Mouse (Mus musculus): Measurements from ENCODE around the gene Gm34653. TPM values are rescaled to one million over a fixed set of nuclear protein-coding genes. Genes with fewer than 3 reads are reported as not detected.
"Not testable (repeated sequence)": the region's sequence is repeated elsewhere in the genome, so short reads cannot be mapped to it uniquely, and the experiment has no call there.

Gm34653 gene
- total RNA-seq, 1 experiment from 2014 or later, result not detected

DNA sequence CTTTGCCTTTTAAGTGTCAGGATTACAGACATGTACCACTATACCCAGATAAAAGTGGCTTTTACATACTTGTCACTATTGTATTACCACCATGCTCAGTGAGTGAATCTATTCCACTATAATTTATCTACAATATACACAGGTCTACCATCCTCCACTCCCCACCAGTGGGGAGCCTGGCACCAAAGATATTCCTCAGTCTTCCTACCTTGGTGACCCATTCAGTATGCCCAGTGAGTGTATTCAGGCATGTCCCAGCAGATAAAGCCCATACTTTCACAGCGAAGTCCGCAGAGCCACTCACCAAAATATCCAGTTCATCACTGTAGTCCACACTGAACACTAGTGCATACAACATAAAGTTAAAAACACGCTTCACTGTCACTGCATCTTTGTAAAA is 22.0 kb upstream of the Gm34653 start:
- no peak for ATAC-seq (replicated peaks; ENCODE audit: insufficient number of reproducible peaks, low FRiP score, low TSS enrichment, poor library complexity, severe bottlenecking)

DNA sequence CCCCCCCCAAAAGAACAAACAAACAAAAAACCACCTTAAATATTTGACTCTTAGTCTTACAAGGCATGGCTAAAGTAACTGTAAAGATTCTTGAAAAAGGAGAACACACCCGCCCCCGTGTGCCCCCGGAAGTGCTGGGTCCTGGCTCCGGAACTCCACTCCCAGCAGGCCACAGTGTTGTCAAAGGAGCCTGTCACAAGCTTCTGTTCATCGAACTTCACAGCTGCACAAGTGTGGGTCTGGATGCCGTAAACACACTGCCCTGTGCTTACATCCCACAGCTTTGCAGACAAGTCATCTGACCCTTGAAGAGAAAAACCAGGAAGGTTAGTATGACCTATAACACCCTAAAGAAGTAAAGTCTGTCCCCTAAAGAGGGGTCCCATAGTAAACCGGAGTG is 20.1 kb upstream of the Gm34653 start:
- no peak for ATAC-seq (replicated peaks; ENCODE audit: insufficient number of reproducible peaks, low FRiP score, low TSS enrichment, poor library complexity, severe bottlenecking)

DNA sequence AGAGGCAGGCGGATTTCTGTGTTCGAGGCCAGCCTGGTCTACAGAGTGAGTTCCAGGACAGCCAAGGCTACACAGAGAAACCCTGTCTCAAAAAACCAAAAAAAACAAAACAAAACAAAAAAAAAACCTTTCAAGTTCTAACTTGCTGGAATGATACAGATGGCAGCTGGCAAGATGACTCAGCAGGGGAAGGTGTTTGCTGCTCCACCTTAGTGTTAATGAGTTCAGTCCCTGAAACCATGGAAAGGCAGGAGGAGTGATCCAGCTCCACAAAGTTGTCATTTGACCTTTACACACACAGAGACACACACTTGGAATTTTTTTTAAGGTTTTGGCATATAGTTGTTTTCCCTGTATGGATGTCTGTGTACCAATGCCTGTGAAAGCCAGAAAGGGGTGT is 16.9 kb upstream of the Gm34653 start:
- not testable (repeated sequence) for ATAC-seq (replicated peaks; ENCODE audit: insufficient number of reproducible peaks, low FRiP score, low TSS enrichment, poor library complexity, severe bottlenecking)

DNA sequence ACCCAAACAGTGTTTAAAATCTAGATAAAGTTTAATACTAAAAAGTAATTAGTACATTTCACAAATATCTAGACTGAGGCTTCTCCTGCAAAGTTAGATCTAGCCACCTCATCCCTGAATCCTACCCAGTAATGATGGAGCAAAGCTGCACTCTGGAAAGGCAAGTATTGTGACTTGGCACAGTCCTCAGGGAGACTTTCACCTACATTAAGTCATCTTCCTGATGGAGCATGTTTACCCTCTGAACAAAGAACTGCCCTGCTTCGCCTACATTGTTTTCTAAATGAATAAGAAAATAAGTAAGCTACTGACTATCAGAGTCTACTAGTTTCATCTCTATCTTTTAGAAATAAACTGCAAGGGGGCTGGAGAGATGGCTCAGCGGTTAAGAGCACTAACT is 14.3 kb upstream of the Gm34653 start:
- no peak for ATAC-seq (replicated peaks; ENCODE audit: insufficient number of reproducible peaks, low FRiP score, low TSS enrichment, poor library complexity, severe bottlenecking)

DNA sequence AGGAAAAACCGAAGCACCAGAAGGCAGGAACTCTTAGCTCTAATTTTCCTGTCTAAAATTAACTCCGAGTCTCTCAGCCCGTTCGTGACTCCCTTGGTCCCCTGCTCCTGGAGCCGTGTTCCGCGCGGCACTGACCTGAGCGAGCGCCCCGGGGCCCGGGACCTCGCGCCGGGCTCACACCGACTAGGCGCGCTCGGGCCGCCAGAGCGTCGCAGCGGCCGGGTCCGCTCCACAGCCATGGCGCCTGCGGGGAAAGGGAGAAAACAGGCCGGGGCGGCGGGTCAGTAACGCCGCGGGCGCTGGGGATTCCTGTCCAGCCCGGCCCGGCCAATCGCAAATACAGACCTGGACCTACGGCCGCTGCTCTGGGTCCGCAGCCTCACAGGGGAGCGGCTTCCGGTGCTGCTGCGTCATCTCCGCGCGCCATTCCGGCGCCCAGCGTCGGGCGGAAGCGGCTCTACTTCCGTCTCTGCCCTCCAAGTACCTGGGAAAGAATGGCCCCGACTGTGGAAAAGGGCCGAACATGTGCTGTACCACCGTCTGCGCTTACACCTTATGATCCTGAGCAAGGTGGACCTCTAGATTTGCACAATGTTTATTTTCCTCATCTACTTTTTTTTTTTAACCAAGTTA is 6.9 kb upstream of the Gm34653 start, which contains the start of gene Fbxw2:
Fbxw2 (minus strand) TSS at position 485 of the 633 bp plus-strand sequence.
- ATAC-seq (replicated peaks; ENCODE audit: insufficient number of reproducible peaks, low FRiP score, low TSS enrichment, poor library complexity, severe bottlenecking), result peak; percentile 92

DNA sequence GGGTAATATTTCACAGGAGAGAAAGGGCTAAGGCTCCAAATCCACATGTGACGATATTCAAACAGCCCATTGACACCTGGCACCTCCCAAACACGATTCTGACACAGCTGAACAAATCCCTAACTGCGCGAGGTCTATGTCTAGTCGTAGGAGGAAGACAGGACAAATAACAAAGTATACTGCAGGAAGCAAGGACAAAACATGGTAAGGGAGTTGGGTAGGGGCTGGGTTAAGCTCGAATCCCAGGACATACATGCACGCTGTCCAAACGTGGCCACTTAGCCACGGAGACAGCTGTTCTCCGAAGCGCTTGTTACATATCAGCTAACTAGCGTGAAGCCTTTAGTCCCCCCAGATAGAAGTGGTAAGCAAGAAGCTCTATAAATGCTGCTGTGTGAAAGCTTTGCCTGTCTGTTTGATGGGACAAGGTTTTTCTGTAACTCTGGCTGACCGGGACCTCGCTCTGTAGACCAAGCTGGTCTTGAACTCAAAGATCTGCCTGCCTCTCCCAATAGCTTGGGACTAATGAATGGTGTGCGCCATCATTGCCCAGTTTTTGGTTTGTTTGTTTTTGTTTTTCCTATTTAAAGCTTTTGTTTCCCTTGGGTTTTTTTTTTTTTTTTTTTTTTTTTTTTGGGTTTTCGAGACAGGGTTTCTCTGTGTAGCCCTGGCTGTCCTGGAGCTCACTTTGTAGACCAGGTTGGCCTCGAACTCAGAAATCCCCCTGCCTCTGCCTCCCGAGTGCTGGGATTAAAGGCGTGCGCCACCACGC is 6.2 kb upstream of the Gm34653 start:
- ATAC-seq (replicated peaks; ENCODE audit: insufficient number of reproducible peaks, low FRiP score, low TSS enrichment, poor library complexity, severe bottlenecking), result 0 out of 2 replicates have a peak, but pooled peaks have one; percentile 19

DNA sequence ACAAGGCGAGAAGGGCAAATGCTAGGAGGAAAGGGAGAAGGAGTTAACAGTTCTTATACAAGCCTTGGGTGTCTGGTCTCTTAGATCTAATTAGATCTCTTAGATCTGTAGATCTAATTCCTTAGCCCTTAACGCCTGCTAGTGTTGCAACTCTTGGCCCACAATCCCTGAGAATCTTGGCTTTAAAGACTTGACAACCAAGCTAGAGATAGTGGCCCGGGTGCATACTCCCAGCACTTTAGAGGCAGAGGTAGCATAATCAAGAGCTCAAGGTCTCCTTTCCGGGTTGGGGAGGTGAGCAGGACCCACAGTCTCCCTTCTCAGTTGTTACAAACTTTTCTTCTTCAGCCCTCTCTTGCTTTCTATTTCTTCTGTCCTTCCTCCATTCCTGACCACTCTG is 5.2 kb upstream of the Gm34653 start:
- no peak for ATAC-seq (replicated peaks; ENCODE audit: insufficient number of reproducible peaks, low FRiP score, low TSS enrichment, poor library complexity, severe bottlenecking)

DNA sequence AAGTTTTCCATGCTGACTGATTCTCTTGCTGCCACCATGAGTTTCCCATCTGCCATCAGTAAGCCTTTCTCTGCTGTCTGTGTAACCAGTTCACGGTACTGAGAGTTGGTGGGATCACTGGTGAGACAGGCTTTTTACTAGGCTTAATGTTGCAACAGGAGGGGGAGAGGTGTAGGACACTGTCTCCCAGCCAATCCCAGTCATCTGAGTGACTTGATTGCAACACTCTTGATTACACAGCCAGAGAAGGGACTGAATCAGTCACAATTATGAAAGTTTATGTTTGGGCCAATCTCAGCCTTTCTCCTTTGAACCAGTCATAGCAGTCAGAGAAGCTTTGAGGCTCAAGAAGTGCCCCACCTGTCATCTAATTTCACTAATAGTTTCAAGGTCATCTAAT is 4.8 kb upstream of the Gm34653 start:
- ATAC-seq (replicated peaks; ENCODE audit: insufficient number of reproducible peaks, low FRiP score, low TSS enrichment, poor library complexity, severe bottlenecking), result no peak

DNA sequence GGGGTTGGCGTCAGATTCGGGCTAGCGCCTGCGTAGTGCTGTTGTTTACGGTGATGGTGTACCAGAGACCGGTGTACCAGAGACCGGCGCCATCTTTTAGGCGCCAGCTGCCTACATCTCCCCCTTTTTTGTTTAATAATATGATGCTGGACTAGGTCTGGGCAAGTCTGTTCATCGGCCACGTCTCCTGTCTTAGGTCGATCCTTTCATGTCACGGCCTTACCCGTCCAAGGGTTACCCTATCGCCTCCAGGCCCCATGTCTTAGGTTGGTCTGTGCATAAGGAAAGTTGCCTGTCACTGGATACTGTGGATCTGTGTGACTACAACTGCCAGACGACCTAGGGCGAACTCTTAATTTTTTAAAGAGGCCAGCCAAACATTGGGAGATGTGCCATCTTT is 2.7 kb upstream of the Gm34653 start:
- not testable (repeated sequence) for ATAC-seq (replicated peaks; ENCODE audit: insufficient number of reproducible peaks, low FRiP score, low TSS enrichment, poor library complexity, severe bottlenecking)

DNA sequence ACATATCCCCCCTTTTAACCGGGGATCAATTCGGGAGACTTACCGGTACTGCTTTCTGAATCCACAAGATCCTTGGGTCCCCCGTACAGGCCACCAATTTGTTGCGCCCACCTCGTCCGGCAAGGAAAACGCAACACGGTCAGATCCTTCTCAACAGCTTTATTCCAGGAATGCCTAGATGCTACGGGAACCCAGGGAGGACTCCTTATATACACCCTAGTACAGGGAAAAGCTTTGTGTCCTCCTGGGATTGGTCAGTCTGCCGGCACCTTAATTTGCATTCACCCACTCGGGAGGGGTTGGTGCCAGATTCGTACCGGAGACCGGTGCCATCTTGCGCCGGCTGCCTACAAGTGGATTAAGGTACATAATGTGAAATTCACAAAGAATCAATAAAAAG is 817 bp downstream of the Gm34653 start:
- no peak for ATAC-seq (replicated peaks; ENCODE audit: insufficient number of reproducible peaks, low FRiP score, low TSS enrichment, poor library complexity, severe bottlenecking)

DNA sequence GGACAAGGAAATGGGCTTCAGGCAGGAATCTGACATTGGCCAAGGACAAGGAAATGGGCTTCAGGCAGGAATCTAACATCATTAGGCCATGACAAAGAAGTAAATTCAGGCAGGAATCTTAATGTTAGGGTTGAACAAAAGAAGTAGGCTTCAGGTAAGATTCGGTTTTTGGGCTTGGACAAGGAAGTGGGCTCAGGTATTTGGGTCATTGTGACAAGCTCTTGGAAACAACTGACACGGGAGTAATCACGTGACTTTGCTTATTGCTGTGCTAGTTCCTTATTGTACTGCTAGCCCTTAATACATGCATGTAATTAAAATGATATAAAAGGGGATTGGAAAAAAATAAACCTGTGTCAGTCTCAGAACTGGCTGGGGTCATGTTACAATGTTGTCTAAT is 2.9 kb downstream of the Gm34653 start:
- ATAC-seq (replicated peaks; ENCODE audit: insufficient number of reproducible peaks, low FRiP score, low TSS enrichment, poor library complexity, severe bottlenecking), result no peak

DNA sequence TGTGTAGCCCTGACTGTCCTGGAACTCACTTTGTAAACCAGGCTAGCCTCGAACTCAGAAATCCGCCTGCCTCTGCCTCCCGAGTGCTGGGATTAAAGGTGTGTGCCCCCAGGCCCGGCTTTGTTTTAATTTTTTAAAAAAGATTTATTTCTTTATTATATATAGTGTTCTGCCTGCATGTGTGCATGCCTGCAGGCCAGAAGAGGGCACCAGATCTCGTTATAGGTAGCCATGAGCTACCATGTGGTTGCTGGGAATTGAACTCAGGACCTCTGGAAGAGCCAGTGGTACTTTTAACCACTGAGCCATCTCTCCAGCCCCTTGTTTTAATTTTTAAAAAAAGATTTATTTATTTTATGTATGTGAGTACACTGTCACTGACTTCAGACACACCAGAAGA is 7.3 kb downstream of the Gm34653 start:
- ATAC-seq (replicated peaks; ENCODE audit: insufficient number of reproducible peaks, low FRiP score, low TSS enrichment, poor library complexity, severe bottlenecking), result not testable (repeated sequence)

DNA sequence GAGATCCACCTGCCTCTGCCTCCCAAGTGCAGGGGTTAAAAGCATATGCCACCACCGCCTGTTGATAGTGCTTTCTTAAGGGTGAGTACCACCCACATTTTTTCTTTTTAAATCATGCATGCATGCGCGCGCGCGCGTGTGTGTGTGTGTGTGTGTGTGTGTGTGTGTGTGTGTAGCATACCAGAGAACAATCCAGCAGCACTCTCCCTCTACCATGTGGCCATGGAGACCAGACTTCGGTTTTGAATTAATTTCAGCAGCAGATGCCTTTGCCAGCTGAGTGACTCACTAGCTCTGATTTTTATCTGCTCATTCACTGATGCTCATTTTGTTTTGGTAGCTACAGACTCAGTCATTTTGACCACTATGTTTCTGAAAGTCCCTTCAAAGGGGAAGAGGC is 8.9 kb downstream of the Gm34653 start:
- no peak for ATAC-seq (replicated peaks; ENCODE audit: insufficient number of reproducible peaks, low FRiP score, low TSS enrichment, poor library complexity, severe bottlenecking)

DNA sequence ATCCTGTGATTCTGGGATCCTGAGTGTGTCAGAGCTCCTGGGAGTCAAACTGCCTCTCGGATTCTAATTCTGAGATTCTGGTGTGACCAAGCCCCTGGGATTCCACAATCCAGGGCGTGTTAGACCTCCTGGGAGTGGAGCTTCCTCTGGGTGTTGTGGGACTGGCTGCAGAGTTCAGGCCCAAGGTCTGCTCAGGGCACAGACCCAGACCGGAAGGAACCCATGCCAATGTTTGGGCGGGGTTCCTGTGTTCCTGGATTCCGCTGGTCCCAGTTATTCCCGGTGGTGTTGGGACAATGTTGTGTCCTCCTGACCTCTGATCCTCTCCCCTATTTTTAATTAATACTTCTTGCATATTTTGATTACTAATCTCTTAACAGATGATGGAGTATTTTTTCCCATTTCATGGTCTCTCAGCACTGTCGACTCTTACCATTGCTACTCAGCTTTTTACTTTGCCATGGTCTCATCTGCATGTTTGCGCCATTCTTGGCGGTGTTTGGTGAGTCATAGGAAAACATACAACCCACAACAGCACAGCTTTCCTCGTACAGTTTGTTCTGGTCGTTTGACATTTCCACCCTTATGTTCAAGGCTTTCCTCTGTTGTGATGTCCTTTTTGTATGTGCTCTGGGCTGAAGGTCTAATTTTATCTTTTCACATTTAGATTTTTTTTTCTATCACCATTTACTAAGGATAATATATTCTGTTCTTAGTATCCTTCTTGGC is 10.6 kb downstream of the Gm34653 start:
- no peak for ATAC-seq (replicated peaks; ENCODE audit: insufficient number of reproducible peaks, low FRiP score, low TSS enrichment, poor library complexity, severe bottlenecking)

DNA sequence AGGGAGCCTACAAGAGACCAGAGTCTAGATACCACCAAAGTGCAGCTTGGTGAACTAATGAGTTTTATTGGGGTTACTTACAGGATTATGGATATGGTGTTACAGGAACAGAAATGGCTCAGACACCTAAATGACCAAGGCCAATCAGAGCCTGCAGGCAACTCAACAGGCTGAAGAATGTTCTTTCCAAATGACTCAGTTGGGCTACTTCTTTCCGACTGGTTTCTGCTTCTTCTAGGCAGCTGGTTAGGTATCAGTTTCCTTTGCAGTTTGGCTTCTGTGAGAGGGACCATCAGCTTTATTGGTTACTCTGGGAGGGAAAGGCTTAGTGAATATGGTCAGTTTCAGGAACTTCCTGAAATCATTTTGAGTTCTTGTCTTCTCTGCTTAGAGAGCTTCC is 14.9 kb downstream of the Gm34653 start:
- no peak for ATAC-seq (replicated peaks; ENCODE audit: insufficient number of reproducible peaks, low FRiP score, low TSS enrichment, poor library complexity, severe bottlenecking)

DNA sequence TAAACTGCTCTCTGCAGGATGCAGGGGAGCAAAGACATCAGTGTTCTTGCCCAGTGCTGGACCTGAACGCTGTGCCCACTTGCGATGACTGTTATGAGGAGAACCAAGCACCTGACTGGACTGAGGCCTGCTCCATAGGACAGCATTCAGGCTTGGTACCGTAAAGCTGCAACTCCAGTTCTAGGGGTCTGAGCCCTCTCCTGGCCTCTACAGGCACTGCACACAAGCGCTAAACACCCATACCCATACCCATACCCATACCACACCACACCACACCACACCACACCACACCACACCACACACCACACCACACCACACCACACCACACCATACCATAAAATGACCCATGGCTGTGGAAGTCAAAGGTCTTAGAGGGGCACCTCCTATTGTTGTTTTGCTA is 22.5 kb downstream of the Gm34653 start:
- no peak for ATAC-seq (replicated peaks; ENCODE audit: insufficient number of reproducible peaks, low FRiP score, low TSS enrichment, poor library complexity, severe bottlenecking)

DNA sequence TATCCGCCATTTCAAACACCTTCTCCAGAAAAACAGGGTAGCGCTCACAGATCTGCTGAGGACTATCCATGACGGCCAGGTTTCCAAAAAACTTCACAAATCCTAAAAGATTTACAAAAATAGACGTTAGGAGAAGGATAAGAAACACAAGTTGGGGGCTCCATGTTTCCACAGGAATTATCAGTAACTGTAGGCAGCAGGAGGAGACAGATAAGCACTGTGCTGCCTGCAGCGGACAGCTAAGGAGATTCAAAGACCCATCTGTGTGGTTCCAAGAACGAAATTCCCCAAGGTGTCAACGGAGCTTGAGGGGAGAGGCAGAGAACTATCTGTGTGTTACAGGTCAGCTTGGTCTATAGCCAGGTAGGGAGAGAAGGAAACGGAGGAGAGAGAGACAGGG is 24.9 kb downstream of the Gm34653 start:
- ATAC-seq (replicated peaks; ENCODE audit: insufficient number of reproducible peaks, low FRiP score, low TSS enrichment, poor library complexity, severe bottlenecking), result no peak

DNA sequence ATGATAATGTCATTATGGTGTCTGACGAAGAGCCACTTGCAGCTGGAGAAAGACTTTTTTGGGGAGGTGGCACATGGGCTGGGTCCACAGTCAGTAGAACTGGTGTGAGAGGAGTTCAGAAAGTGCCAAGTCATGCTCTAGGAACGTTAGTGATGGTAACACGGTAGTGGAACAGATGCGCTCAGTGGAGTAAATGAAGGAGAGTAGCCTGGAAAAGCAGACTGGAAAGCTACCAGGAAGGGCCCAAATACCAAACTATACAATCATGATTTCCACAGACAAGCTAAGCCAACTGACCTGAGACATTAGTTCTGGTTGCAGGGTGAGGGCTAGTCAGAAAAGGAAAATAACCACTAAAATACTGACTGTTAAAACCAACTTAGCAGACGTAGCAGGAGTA is 36.9 kb downstream of the Gm34653 start:
- ATAC-seq (replicated peaks; ENCODE audit: insufficient number of reproducible peaks, low FRiP score, low TSS enrichment, poor library complexity, severe bottlenecking), result no peak

DNA sequence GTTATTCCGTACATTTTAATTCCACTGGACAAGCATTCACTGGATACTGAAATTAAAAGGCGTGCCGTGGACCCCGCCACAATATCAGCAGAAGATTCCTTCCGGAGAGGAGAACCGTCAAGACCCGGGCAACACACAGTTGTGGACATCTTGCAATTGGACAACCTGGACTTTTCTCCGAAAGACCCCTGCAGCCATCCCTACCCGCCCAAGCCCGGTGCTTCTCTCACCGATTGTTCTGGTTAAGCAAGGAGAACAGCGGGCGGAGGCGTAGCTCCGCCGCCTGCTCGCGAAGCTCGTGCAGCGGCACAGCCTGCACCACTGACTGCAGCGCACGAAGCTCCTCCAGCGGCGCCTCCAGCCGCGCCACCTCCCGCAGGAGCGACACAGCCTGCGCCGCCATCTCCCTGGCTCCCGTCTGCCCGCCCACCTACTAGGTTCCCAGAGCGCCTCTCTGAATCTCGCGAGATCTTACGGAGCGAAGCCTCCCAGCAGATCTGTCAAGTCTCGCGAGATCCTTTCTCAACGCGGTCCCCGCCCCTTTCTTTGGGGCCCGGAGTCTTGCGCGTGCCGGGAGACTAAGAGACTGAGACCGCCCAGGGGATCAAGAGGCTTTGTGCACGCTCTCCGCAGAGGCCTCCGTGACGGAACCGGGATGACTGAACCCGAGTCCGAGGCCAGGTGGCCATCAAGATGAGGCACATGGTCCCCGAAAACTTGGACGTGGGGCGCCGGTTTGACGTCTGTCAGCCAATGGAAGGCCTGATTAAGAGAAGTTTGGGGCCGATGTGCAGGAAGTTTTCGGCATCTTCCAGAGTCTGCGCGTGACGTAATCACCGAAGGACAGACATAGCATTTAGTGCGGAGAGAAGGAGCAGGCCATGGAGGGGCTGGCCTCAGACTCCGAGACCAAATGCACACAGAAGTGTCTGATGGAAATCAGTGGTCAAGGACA is 38.0 kb downstream of the Gm34653 start:
- ATAC-seq (replicated peaks; ENCODE audit: insufficient number of reproducible peaks, low FRiP score, low TSS enrichment, poor library complexity, severe bottlenecking), result peak; percentile 99

Measured in monocyte, adult 5-6 weeks (primary cell).